In the genomic region with DNA sequence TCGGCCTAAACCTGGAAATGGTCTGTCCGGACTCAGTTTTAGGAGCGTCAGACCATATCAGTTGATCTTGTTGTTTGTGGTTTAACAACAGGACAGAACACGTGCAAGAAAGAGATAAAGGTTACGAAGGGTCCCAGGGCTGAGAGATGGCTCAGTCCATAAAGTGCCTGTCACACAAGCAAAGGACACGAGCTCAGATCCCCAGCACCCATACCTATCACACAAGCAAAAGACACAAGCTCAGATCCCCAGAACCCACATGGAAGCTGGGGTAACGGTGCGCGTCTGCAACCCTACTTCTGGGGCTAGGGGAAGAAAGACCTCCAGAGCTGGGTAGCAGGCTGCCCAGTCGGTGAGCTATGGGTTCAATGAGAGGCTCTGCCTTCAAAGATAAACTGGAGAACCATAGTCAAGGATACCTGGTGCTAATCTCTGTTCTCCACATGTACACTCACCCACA, we compare ENCODE assay signal across 18 mouse cellular contexts. TPM values are rescaled to one million over a fixed set of nuclear protein-coding genes. Genes with fewer than 3 reads are reported as not detected.
DNase-seq lines count a peak whose midpoint lies in the region; ATAC-seq lines count a peak whose summit lies in the region.
"Had no signal": no experiment of that assay in that cellular context is flagged by ENCODE, and none has a peak within 500 bp of the region (broad histone marks: within the 10 kb centered on the region; RNA-seq: fewer than 3 reads in every experiment).

No protein-coding gene starts in this region.

- H3K9me3 ChIP-seq in heart, embryonic 11.5 days (replicated peaks; ENCODE audit: control insufficient read depth, low read length): no peaks in the 10 kb centered on the region
- H3K9me3 ChIP-seq in liver, embryonic 11.5 days (ENCODE audit: control insufficient read depth, low read length): no peaks in the 10 kb centered on the region
- H3K9me3 ChIP-seq: limb, embryonic 15.5 days; midbrain, embryonic 12.5 days had no signal

- H3K4me1 ChIP-seq in heart, embryonic 11.5 days (ENCODE audit: control insufficient read depth, insufficient read depth, low read length): peaks cover 2% of the 10 kb centered on the region; the same call in 1 of the 2 replicates
- peaks cover 23% of the 10 kb centered on the region for H3K4me1 ChIP-seq in liver, embryonic 11.5 days (replicated peaks; ENCODE audit: control insufficient read depth, insufficient read depth, low read length)

- H3K4me3 ChIP-seq in heart, embryonic 11.5 days (ENCODE audit: low read depth, low read length): no peak overlapping the region
- H3K4me3 ChIP-seq in liver, embryonic 11.5 days (ENCODE audit: low read depth, low read length): no peak overlapping the region
- H3K4me3 ChIP-seq: erythroblast, embryonic 14.5 days; gastrocnemius, adult 2 months; limb, embryonic 15.5 days; midbrain, embryonic 12.5 days; myocyte had no signal

- 66% methylated on average over 10 of the region's 10 CpGs for whole genome bisulfite sequencing in heart, embryonic 11.5 days (ENCODE audit: insufficient replicate concordance)
- WGBS in liver, embryonic 11.5 days: 34% methylated on average over 10 of the region's 10 CpGs

- no peak overlapping the region for H3K4me2 ChIP-seq in heart, embryonic 11.5 days
- H3K4me2 ChIP-seq in liver, embryonic 11.5 days: peak overlapping the region; percentile 35
- H3K4me2 ChIP-seq: limb, embryonic 15.5 days; midbrain, embryonic 12.5 days had no signal

- no peaks in the 10 kb centered on the region for H3K36me3 ChIP-seq in heart, embryonic 11.5 days (ENCODE audit: control insufficient read depth, insufficient read depth, low read length)
- no peaks in the 10 kb centered on the region for H3K36me3 ChIP-seq in liver, embryonic 11.5 days (ENCODE audit: control insufficient read depth, insufficient read depth, low read length)
- H3K36me3 ChIP-seq: limb, embryonic 15.5 days; midbrain, embryonic 12.5 days had no signal

- no peak for DNase-seq in heart, adult 9 months (ENCODE audit: low spot score in 2 of 2)
- peak; percentile 55 for DNase-seq in MEL-GATA-1-ER (ENCODE audit: extremely low read depth, low read depth)
- DNase-seq in liver, embryonic 11.5 days (ENCODE audit: low spot score): peak; percentile 60
- DNase-seq in left cerebral cortex, postnatal 14 days (ENCODE audit: low spot score in 2 of 2): no peak
- DNase-seq in lung, postnatal 36 days: no peak
- DNase-seq: cerebellum, adult 11-12 months; gastrocnemius, adult 2 months; heart, postnatal 4 days; kidney, adult 9 months; kidney, postnatal 4 days; lung, postnatal 14 days; thymus, postnatal 36 days had no signal

- no peak overlapping the region for H3K9ac ChIP-seq in heart, embryonic 11.5 days (ENCODE audit: low read depth, low read length)
- peak overlapping the region; percentile 11; the same call in 1 of the 2 replicates for H3K9ac ChIP-seq in liver, embryonic 11.5 days (ENCODE audit: low read depth, low read length)
- H3K9ac ChIP-seq: limb, embryonic 15.5 days; midbrain, embryonic 12.5 days had no signal

- 0 out of 2 replicates have a peak, but pooled peaks have one; percentile 44 for ATAC-seq in heart, embryonic 11.5 days (replicated peaks; ENCODE audit: insufficient number of reproducible peaks, low FRiP score, low TSS enrichment)
- ATAC-seq in liver, embryonic 11.5 days (replicated peaks; ENCODE audit: low FRiP score): peak; percentile 57
- ATAC-seq in megakaryocyte-erythroid progenitor cell, adult 5-6 weeks (replicated peaks; ENCODE audit: low FRiP score, low TSS enrichment, poor library complexity, severe bottlenecking): peak; percentile 58

- H3K27me3 ChIP-seq in heart, embryonic 11.5 days (ENCODE audit: control insufficient read depth, insufficient read depth, low read length): no peaks in the 10 kb centered on the region
- H3K27me3 ChIP-seq in liver, embryonic 11.5 days (replicated peaks; ENCODE audit: control insufficient read depth, insufficient read depth, low read length): no peaks in the 10 kb centered on the region
- H3K27me3 ChIP-seq: limb, embryonic 15.5 days; midbrain, embryonic 12.5 days had no signal

- intact Hi-C loops in left cerebral cortex, postnatal 14 days (cut with DNase I): no loop called here

- H3K27ac ChIP-seq in heart, embryonic 11.5 days (ENCODE audit: low read depth, low read length): peak overlapping the region; percentile 80
- H3K27ac ChIP-seq in liver, embryonic 11.5 days (ENCODE audit: low read depth, low read length): peak overlapping the region; percentile 90
- H3K27ac ChIP-seq: gastrocnemius, adult 2 months; limb, embryonic 15.5 days; midbrain, embryonic 12.5 days had no signal

RNA-seq across cellular contexts. Expression of gene Fads2, which starts 3.5 kb away (rescaled TPM):
- 27.1 and 31.1 TPM in 2 replicates for polyA plus RNA-seq in heart, embryonic 11.5 days (2014; fragmentation: Nextera tagmentation; extraction: Ambion mirVana)
- polyA plus RNA-seq in liver, embryonic 11.5 days (2014; fragmentation: Nextera tagmentation; extraction: Ambion mirVana): 48.8 and 54.3 TPM in 2 replicates
- 67.8 and 78.3 TPM in 2 replicates for total RNA-seq in megakaryocyte-erythroid progenitor cell, adult 5-6 weeks (2014; fragmentation: Nextera tagmentation)
- 47.2 and 69.6 TPM in 2 replicates for total RNA-seq in megakaryocyte-erythroid progenitor cell, adult 5-6 weeks (2017)
- total RNA-seq in left cerebral cortex, postnatal 14 days (2021): 100 to 1,000 TPM; 175 to 191 TPM

Comparison
In these comparisons a context has a peak if more than half of its experiments do, and no peak if none do; other contexts are left out.
1. DNase-seq: peak in MEL-GATA-1-ER (single experiment) and liver, embryonic 11.5 days (single experiment); none in heart, adult 9 months (0 of 2), left cerebral cortex, postnatal 14 days (0 of 2) and lung, postnatal 36 days (single experiment).
2. Peak in every context shown above with its lines, with median percentiles within 50 percentile points of each other: ATAC-seq.